Mouse (Mus musculus) left cerebral cortex, postnatal 10 days (tissue): ENCODE results near the gene Nfatc2ip. TPM values are rescaled to one million over a fixed set of nuclear protein-coding genes. Genes with fewer than 3 reads are reported as not detected.

ENCODE experiments used
- DNase-seq, 2 experiments: peaks; one replicate each; pipeline ENCODE4 v3.0.0; 2021 to 2022; ENCODE audit warnings: low spot score in 2 of 2, mixed read lengths in 1 of 2; ENCODE audit errors: extremely low spot score in 1 of 2
- intact Hi-C: fragments of 180-260 bp; cut with DNase I; formaldehyde crosslinking; loops from one replicate; pipeline ENCODE4 v1.15.1; 2025
- total RNA-seq, 2 experiments: library from RNA; stranded (reverse); gene quantifications; 2 replicates each; pipeline ENCODE4 v1.2.3; 2021

Nfatc2ip gene
- 1 to 10 TPM; 8.0 to 8.2 TPM for total RNA-seq

GRCm38 (mm10) chr7:126396298-126397119 lies at the start of gene Nfatc2ip:
Gene Nfatc2ip, minus strand, starts transcription at chr7:126396737.
- intact Hi-C loops, result loop anchor here (2.0 kb wide), 1 partner anchor 132 kb away; no protein-coding TSS in a partner anchor
- peak; percentile 92 to 99 for DNase-seq

- DNase-seq, result no peak
- intact Hi-C loops, result no loop called here
Observed at GRCm38 (mm10) chr7:126446217-126446616, 49.7 kb upstream of the Nfatc2ip start.

GRCm38 (mm10) chr7:126445104-126445815 lies 48.7 kb upstream of the Nfatc2ip start:
- DNase-seq, result no peak
- intact Hi-C loops, result no loop called here

- intact Hi-C loops, result no loop called here
- DNase-seq, result no peak
Observed at GRCm38 (mm10) chr7:126444536-126444935, 48.0 kb upstream of the Nfatc2ip start.

GRCm38 (mm10) chr7:126443997-126444396 lies 47.5 kb upstream of the Nfatc2ip start:
- intact Hi-C loops, result no loop called here

GRCm38 (mm10) chr7:126440134-126440533 lies 43.6 kb upstream of the Nfatc2ip start:
- intact Hi-C loops, result no loop called here
- no peak for DNase-seq

More at GRCm38 (mm10) chr7:126443997-126444396, 47.5 kb upstream of the Nfatc2ip start:
- DNase-seq, result no peak

- intact Hi-C loops, result no loop called here
- peak in 1 of 2 experiments; percentile 68 for DNase-seq
Observed at GRCm38 (mm10) chr7:126436851-126437250, 40.3 kb upstream of the Nfatc2ip start.

GRCm38 (mm10) chr7:126435801-126436200 lies 39.3 kb upstream of the Nfatc2ip start:
- intact Hi-C loops, result no loop called here
- no peak for DNase-seq

- intact Hi-C loops, result no loop called here
- no peak for DNase-seq
Observed at GRCm38 (mm10) chr7:126434726-126435125, 38.2 kb upstream of the Nfatc2ip start.

- DNase-seq, result no peak
- intact Hi-C loops, result no loop called here
Observed at GRCm38 (mm10) chr7:126430167-126430566, 33.6 kb upstream of the Nfatc2ip start.

GRCm38 (mm10) chr7:126429503-126429898 lies 33.0 kb upstream of the Nfatc2ip start:
- no peak for DNase-seq
- intact Hi-C loops, result no loop called here

GRCm38 (mm10) chr7:126428631-126429502 lies 32.3 kb upstream of the Nfatc2ip start, which contains the start of gene Rabep2:
Gene Rabep2, plus strand, starts transcription at chr7:126428759.
- DNase-seq, result peak; percentile 88 to 96
- intact Hi-C loops, result no loop called here

GRCm38 (mm10) chr7:126428154-126428553 lies 31.6 kb upstream of the Nfatc2ip start:
- intact Hi-C loops, result no loop called here
- no peak for DNase-seq

- DNase-seq, result no peak
- intact Hi-C loops, result no loop called here
Observed at GRCm38 (mm10) chr7:126427323-126427860, 30.9 kb upstream of the Nfatc2ip start.

GRCm38 (mm10) chr7:126424161-126424560 lies 27.6 kb upstream of the Nfatc2ip start:
- intact Hi-C loops, result no loop called here
- DNase-seq, result no peak

- intact Hi-C loops, result no loop called here
- no peak for DNase-seq
Observed at GRCm38 (mm10) chr7:126421756-126422155, 25.2 kb upstream of the Nfatc2ip start.

- no peak for DNase-seq
- intact Hi-C loops, result no loop called here
Observed at GRCm38 (mm10) chr7:126418496-126418895, 22.0 kb upstream of the Nfatc2ip start.

GRCm38 (mm10) chr7:126417606-126418005 lies 21.1 kb upstream of the Nfatc2ip start:
- DNase-seq, result no peak
- intact Hi-C loops, result no loop called here

- no peak for DNase-seq
- intact Hi-C loops, result no loop called here
Observed at GRCm38 (mm10) chr7:126417045-126417444, 20.5 kb upstream of the Nfatc2ip start.
